Mouse (Mus musculus) right cerebral cortex, postnatal 4 days (tissue): ENCODE measurements at regions not wholly inside any gene's neighbourhood (a gene's known extent, or its start where the extent isn't known, plus 50 kb on each side); places are given as distances from the start of the nearest gene placed in this dataset.
A peak's percentile ranks its signal among the peaks of the same experiment; 100 is the strongest.

Experiments used
- DNase-seq: peaks from one replicate; pipeline ENCODE4 v3.0.0-alpha.2; 2022

- no peak for DNase-seq
These were observed 101.8 kb downstream of the Kctd12 start for GRCm38 (mm10) chr14:102880658-102881083.

- DNase-seq, result no peak
These were observed 103.9 kb downstream of the Kctd12 start for GRCm38 (mm10) chr14:102878572-102878971.

DNA sequence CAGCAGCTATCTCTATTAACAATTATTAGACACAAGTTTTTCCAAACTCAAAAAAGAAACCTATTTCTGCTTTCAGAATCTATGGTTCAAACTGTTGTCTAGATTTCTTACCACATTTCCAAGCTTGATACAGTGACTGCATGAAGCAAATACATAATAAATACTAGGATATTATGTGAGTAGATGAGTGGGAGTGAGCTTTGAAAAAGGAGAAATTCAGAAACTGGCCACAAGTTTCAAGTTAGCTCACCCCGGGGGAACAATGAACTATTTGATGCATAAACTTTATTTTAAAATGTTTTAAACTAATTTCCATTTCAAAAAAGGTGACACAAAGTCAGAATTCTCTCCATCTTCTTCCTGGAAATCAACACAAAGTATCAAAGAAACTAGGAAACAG, 114.3 kb downstream of the Kctd12 start:
- DNase-seq, result no peak

DNA sequence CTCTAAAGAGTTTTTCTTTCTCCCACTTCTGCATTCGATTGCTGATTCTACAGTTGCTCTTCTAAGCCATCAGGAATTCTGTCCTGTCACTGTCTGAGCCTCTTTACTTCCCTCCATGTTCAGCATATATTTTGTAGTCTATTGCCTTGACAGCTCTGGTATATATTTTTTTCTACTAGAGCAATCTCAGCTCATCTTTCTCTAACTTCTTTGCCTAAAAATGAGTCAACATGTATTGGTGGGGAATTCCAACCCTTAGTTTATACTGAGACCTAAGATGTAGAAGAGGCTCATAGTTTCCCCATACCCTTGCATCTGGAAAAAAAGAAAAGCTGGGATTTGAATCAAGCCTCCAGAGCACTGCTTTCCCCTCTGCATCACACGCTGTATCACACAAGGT, 114.7 kb downstream of the Kctd12 start:
- no peak for DNase-seq

GRCm38 (mm10) chr14:102866511-102866910, 115.9 kb downstream of the Kctd12 start:
- DNase-seq, result no peak

DNA sequence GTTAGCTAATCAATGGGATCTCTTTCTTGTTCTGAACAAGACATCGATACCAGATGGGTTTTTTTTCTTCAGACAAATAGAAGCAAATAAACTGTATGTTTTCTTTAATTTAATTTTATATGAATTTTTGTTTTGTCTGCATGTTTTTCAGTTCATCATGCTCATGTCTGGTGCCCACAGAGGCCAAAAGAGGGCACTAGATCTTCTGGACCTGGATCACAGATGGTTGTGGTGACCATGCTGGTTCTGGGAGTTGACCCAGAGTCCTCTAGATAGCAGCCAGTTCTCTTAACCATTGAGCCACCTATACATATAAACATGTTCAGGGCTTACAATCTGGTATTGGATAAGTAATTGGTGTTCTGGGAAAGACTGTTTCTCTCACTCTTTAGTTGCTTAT, 120.7 kb downstream of the Kctd12 start:
- no peak for DNase-seq

- no peak for DNase-seq
These were observed 123.0 kb downstream of the Kctd12 start for GRCm38 (mm10) chr14:102859361-102859871.

DNA sequence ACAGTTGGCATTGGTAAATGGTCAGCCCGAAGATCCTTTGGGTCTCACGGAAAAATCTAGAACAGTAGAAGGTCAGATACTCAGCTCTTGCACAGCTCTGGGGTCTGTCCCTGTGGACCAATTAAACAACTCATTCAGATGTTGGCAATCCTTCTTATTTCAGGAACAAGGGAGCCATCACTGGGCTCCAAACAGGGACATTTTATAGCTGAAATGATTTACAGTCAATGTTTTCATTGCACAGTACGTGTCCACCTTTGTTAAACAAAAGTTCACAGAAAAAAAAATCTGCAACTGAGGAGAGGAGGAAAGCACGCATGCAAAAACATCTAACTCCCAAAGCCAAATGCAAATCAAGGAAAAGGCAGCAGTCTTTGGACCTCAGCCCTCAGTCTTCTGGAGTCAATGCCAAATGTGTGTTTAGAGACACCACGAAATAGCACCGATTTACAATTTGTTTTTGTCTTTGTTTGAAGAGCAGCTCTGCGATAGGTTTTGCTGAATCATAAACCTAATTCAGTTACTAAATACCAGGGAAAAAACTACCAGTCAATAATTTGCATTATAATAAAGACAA, 127.1 kb downstream of the Kctd12 start:
- no peak for DNase-seq

GRCm38 (mm10) chr14:102843700-102844099, 138.7 kb downstream of the Kctd12 start:
- no peak for DNase-seq

GRCm38 (mm10) chr14:102837602-102838001, 144.8 kb downstream of the Kctd12 start:
- DNase-seq, result no peak

DNA sequence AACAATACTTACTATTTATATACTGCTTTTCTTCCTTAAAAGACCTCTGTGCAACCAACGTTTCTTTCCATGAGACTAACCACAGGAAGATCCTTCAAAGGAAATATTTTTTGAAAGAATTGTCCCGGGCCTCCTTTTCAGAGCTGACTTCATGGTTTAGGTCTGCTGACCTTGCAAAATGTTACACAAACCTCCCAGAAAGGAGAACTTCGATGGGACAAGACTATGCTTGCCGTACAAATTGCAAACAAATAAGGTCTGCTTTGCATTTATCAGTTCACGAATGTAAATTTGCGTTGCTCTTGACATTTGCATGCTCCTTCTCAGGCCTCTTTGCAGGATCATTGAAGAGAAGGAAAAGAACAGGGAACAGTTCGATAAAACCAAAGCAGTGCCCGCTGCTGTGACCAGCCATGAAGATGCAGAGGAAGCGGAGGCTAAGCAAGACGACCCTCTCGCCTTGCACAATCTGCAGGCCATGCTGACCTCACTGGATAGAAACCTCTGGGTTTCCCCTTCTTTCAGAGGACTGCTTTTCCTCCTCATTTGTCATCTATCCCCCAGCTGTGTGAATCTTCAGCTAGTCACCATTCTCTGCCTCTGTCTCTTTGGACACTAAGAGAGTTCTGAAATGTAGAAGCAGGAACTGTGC, 147.2 kb downstream of the Kctd12 start:
- no peak for DNase-seq

GRCm38 (mm10) chr14:102828442-102828841, 154.0 kb downstream of the Kctd12 start:
- no peak for DNase-seq

- no peak for DNase-seq
These were observed 154.6 kb downstream of the Kctd12 start for GRCm38 (mm10) chr14:102827756-102828384.

DNA sequence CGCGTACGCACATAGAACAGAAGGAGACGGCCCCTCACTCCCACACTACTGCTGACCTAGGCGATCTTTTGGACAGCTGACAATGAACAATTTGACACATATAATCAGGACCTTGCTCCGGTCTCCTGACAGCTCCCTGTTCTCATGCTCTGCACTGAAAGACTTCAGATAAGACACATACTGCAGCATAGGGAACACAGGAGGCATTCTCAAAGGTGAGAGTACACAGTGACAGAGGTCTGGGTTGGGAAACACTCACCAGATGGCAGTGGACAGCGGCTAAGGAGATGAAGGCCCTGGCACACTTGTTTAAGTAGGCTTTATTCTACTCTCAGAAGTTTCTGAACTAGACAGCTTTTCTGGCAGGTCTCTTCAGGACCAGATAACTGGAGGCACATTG, 156.9 kb downstream of the Kctd12 start:
- DNase-seq, result no peak

DNA sequence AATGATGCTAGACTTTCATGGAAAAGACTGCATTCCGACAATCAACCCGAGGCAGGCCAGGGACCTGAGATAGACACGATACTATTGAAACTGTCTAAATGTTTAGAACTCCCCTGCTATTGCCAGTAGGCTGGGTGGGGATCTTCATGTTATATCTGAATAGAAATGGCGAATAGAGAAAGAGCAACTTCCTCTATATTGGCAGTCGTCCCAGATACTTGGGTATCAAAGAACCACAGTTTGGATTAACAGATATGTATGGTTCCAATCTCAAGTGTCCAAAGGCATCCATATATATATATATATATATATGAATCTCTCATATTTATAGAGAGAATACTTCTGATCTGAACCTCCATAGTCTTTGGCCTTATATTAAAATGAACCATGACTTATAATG, 161.8 kb downstream of the Kctd12 start:
- DNase-seq, result no peak

GRCm38 (mm10) chr14:102811678-102812081, 170.8 kb downstream of the Kctd12 start:
- DNase-seq, result no peak

GRCm38 (mm10) chr14:102811022-102811421, 171.4 kb downstream of the Kctd12 start:
- no peak for DNase-seq

- DNase-seq, result no peak
These were observed 172.1 kb downstream of the Kctd12 start for GRCm38 (mm10) chr14:102810121-102810921.

GRCm38 (mm10) chr14:102805936-102806923, 176.2 kb downstream of the Kctd12 start:
- DNase-seq, result peak; percentile 46

GRCm38 (mm10) chr14:102795676-102796075, 186.8 kb downstream of the Kctd12 start:
- no peak for DNase-seq

DNA sequence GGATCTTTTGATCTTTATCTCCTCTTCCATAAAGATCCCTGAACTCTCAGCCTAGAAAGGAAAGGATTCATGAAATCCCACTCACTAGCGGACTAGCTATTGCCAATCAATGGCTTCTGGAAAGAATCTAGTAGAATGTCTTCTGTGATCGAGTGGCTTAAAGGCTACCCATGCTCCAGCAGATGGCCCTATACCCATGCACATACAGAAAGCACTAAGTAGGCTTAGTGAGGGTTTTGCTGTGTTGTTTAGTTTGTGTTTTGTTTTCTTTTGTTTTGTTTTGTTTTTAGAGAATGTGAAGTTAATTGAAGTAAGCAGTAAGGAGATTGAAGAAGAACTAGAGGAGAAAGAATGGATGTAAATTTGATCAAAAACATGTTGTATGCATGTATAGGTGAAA, 187.5 kb downstream of the Kctd12 start:
- no peak for DNase-seq

DNA sequence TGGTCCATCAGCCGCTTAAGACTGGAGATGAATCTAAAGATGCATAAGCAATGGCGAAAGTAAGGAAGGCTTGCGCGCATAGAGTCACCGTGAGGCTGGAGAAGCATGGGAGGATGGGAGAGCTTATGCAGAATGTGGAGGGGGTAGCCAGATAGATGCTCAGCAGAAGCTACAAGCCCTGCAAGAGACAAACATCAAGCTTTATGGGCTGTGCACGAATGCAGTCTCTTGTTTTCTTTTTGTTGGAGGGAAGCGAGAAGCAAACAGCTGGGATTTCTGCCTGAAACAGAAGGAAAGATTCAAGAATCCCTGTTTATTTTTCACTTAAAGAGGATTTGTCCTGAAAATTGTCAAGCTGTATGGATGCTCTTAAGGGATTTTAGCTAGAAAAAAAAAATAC, 188.7 kb downstream of the Kctd12 start:
- DNase-seq, result no peak
